Mouse (Mus musculus): ENCODE measurements around the gene C1ql1.
A peak's percentile ranks its signal among the peaks of the same experiment; 100 is the strongest.

Gene C1ql1

GRCm38 (mm10) chr11:102901199-102901598 lies 45.3 kb downstream of the C1ql1 start:
- Histone ChIP-seq H3K36me3 (ENCODE audit: control insufficient read depth, insufficient read depth, low read length, poor library complexity, severe bottlenecking) (no peaks in the 10 kb centered on the region), H3K27me3 (ENCODE audit: control insufficient read depth, insufficient read depth, low read length, poor library complexity, severe bottlenecking) (no peaks in the 10 kb centered on the region)
- no peak for DNase-seq (ENCODE audit: low read depth, low spot score)

GRCm38 (mm10) chr11:102900763-102901162 lies 45.7 kb downstream of the C1ql1 start, which contains the start of gene Gfap:
Gene Gfap (minus strand): TSS chr11:102900912.
- DNase-seq (ENCODE audit: low read depth, low spot score): peak; percentile 71
- Histone ChIP-seq H3K27me3 (ENCODE audit: control insufficient read depth, insufficient read depth, low read length, poor library complexity, severe bottlenecking) (no peaks in the 10 kb centered on the region), H3K36me3 (ENCODE audit: control insufficient read depth, insufficient read depth, low read length, poor library complexity, severe bottlenecking) (no peaks in the 10 kb centered on the region)

- no peak for DNase-seq (ENCODE audit: low read depth, low spot score)
- Histone ChIP-seq H3K27me3 (ENCODE audit: control insufficient read depth, insufficient read depth, low read length, poor library complexity, severe bottlenecking) (no peaks in the 10 kb centered on the region), H3K36me3 (ENCODE audit: control insufficient read depth, insufficient read depth, low read length, poor library complexity, severe bottlenecking) (no peaks in the 10 kb centered on the region)
Observed at GRCm38 (mm10) chr11:102898408-102898807, 48.1 kb downstream of the C1ql1 start.

- H3K36me3 ChIP-seq (ENCODE audit: control insufficient read depth, insufficient read depth, low read length, poor library complexity, severe bottlenecking): no peaks in the 10 kb centered on the region
- H3K27me3 ChIP-seq (ENCODE audit: control insufficient read depth, insufficient read depth, low read length, poor library complexity, severe bottlenecking): no peaks in the 10 kb centered on the region
- DNase-seq (ENCODE audit: low read depth, low spot score): no peak
Observed at GRCm38 (mm10) chr11:102896641-102897040, 49.8 kb downstream of the C1ql1 start.

GRCm38 (mm10) chr11:102895779-102896178 lies 50.7 kb downstream of the C1ql1 start:
- Histone ChIP-seq H3K27me3 (ENCODE audit: control insufficient read depth, insufficient read depth, low read length, poor library complexity, severe bottlenecking) (no peaks in the 10 kb centered on the region), H3K36me3 (ENCODE audit: control insufficient read depth, insufficient read depth, low read length, poor library complexity, severe bottlenecking) (no peaks in the 10 kb centered on the region)
- no peak for DNase-seq (ENCODE audit: low read depth, low spot score)

- DNase-seq (ENCODE audit: low read depth, low spot score): no peak
- H3K36me3 ChIP-seq (ENCODE audit: control insufficient read depth, insufficient read depth, low read length, poor library complexity, severe bottlenecking): no peaks in the 10 kb centered on the region
- H3K27me3 ChIP-seq (ENCODE audit: control insufficient read depth, insufficient read depth, low read length, poor library complexity, severe bottlenecking): no peaks in the 10 kb centered on the region
Observed at GRCm38 (mm10) chr11:102894716-102895115, 51.8 kb downstream of the C1ql1 start.

- Histone ChIP-seq H3K27me3 (ENCODE audit: control insufficient read depth, insufficient read depth, low read length, poor library complexity, severe bottlenecking) (no peaks in the 10 kb centered on the region), H3K36me3 (ENCODE audit: control insufficient read depth, insufficient read depth, low read length, poor library complexity, severe bottlenecking) (no peaks in the 10 kb centered on the region)
- peak; percentile 81 for DNase-seq (ENCODE audit: low read depth, low spot score)
Observed at GRCm38 (mm10) chr11:102893015-102893651, 53.4 kb downstream of the C1ql1 start.

GRCm38 (mm10) chr11:102890096-102890495 lies 56.4 kb downstream of the C1ql1 start:
- Histone ChIP-seq H3K27me3 (ENCODE audit: control insufficient read depth, insufficient read depth, low read length, poor library complexity, severe bottlenecking) (no peaks in the 10 kb centered on the region), H3K36me3 (ENCODE audit: control insufficient read depth, insufficient read depth, low read length, poor library complexity, severe bottlenecking) (no peaks in the 10 kb centered on the region)
- DNase-seq (ENCODE audit: low read depth, low spot score): no peak
